Mouse (Mus musculus) liver, embryonic 14.5 days (tissue): ENCODE results near the gene Thumpd3. TPM values are rescaled to one million over a fixed set of nuclear protein-coding genes. Genes with fewer than 3 reads are reported as not detected.

Experiments
- ATAC-seq: fragments of 200-750 bp; cut with Nextera tagmentation; 2 replicates; pipeline ENCODE4 v1.8.0; 2017; ENCODE audit warnings: moderate number of reproducible peaks, mild to moderate bottlenecking, moderate library complexity; ENCODE audit not compliant: insufficient read depth
- DNase-seq, 3 experiments: peaks; one replicate each; pipeline ENCODE4 v3.0.0-alpha.2; 2012 to 2013; ENCODE audit warnings: low read depth in 3 of 3, low spot score in 3 of 3
- H3K27ac ChIP-seq: fragments of 300-500 bp; sonication (generic); 2 replicates; pipeline ENCODE4 v1.5.1; 2014; ENCODE audit warnings: moderate library complexity, mild to moderate bottlenecking, control low read depth, inconsistent platforms
- H3K27me3 ChIP-seq: fragments of 300-500 bp; sonication (generic); 2 replicates; pipeline ENCODE4 v1.6.1; 2014; ENCODE audit warnings: mild to moderate bottlenecking, low read length, moderate library complexity; ENCODE audit not compliant: control insufficient read depth, insufficient read depth
- H3K36me3 ChIP-seq: fragments of 300-500 bp; sonication (generic); replicated peaks from 2 replicates; pipeline ENCODE4 v1.6.1; 2014; ENCODE audit warnings: low read depth; ENCODE audit not compliant: control insufficient read depth, insufficient read depth
- H3K4me1 ChIP-seq, 2 experiments: fragments of 200-500 bp in 1 of 2; fragments of 300-500 bp in 1 of 2; sonication (generic) in 1 of 2; replicated peaks; 2 replicates each; pipeline ENCODE4 v1.6.1; 2012 to 2014; ENCODE audit warnings: antibody characterized with exemption in 1 of 2, inconsistent platforms in 1 of 2, low read length in 1 of 2; ENCODE audit not compliant: control insufficient read depth in 2 of 2, insufficient read depth in 2 of 2
- H3K4me2 ChIP-seq: fragments of 300-500 bp; sonication (generic); 2 replicates; pipeline ENCODE4 v1.6.1; 2014; ENCODE audit warnings: low read depth, mild to moderate bottlenecking, control low read depth, moderate library complexity
- H3K4me3 ChIP-seq, 2 experiments: fragments of 200-500 bp in 1 of 2; fragments of 300-500 bp in 1 of 2; sonication (generic) in 1 of 2; 2 replicates each; pipeline ENCODE4 v1.5.1; 2012 to 2014; ENCODE audit warnings: low read depth in 2 of 2, low read length in 2 of 2, mild to moderate bottlenecking in 2 of 2, control low read depth in 1 of 2, inconsistent platforms in 1 of 2, moderate library complexity in 1 of 2; ENCODE audit not compliant: insufficient read depth in 1 of 2
- H3K9ac ChIP-seq: fragments of 300-500 bp; sonication (generic); replicated peaks from 2 replicates; pipeline ENCODE4 v1.6.1; 2014; ENCODE audit warnings: mild to moderate bottlenecking, control low read depth, moderate library complexity
- H3K9me3 ChIP-seq: fragments of 300-500 bp; sonication (generic); 2 replicates; pipeline ENCODE4 v1.6.1; 2016; ENCODE audit warnings: low read length, mixed read lengths; ENCODE audit not compliant: control insufficient read depth
- CTCF ChIP-seq: IDR thresholded peaks from 2 replicates; pipeline ENCODE4 v1.5.1; 2016; ENCODE audit warnings: antibody characterized with exemption, low read depth, control low read depth
- EP300 ChIP-seq: IDR thresholded peaks from 2 replicates; pipeline ENCODE4 v1.6.1; 2016; ENCODE audit warnings: antibody characterized with exemption, low read depth
- WGBS: fragments of 180-500 bp; shearing (Covaris S2); extraction: QIAGEN DNeasy Blood & Tissue Kit; methylation state at CpG from one replicate; pipeline ENCODE4 v1.1.7; 2014; ENCODE audit not compliant: insufficient replicate concordance; 5-methylcytosine and 5-hydroxymethylcytosine counted together
- polyA plus RNA-seq, 2 experiments: library from polyadenylated mRNA; depleted of rRNA in 1 of 2; stranded (reverse) in 1 of 2; unstranded in 1 of 2; fragments of >200 nt; fragmentation: Nextera tagmentation in 1 of 2; extraction: Ambion mirVana in 1 of 2; gene quantifications; 2 replicates each; pipeline versions ENCODE4 v1.2.1 to v1.2.3; 2012 to 2014

Thumpd3 gene
- polyA plus RNA-seq, 2 experiments, result 19.6 to 35.4 TPM

DNA sequence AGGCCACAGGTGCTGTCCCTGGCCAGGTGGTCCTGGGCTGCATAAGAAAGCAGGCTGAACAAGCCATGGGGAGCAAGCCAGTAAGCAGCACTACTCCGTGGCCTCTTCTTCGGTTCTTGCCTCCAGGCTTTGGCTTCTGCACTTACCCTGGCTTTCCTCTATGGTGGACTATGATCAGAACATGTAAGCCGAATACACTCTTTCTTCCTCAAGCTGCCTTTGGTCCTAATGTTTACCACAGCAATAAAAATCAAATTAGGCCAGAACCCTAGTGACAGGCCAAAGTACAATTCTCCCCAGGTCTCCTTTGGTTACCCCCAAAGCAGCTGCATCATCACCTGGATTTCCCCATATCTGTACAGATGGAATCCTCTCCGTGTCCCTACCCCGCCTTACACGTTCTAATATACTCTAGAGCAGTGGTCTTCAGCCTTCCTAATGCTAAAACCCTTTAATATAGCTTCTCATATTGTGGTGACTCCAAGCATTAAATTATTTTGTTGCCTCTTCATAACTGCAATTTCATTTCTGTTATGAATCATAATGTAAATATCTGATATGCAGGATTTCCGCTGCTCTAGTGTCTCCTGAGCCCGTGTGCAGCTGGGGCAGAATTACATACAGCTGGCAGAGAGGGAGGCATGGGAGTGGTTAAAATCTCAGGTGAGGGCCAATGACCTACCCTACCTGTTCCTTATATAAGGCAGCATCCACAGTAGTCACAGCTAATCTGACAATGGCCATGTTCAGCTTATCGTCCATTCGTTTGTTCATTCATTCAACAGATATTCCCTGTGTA, 42.5 kb upstream of the Thumpd3 start:
- H3K27me3 ChIP-seq, result no peaks in the 10 kb centered on the region
- DNase-seq, result no peak
- no peaks in the 10 kb centered on the region for H3K36me3 ChIP-seq
- H3K4me1 ChIP-seq, result no peaks in the 10 kb centered on the region
- H3K27ac ChIP-seq, result no peak overlapping the region
- no peak for ATAC-seq
- H3K9ac ChIP-seq, result no peak overlapping the region
- H3K4me2 ChIP-seq, result no peak overlapping the region
- no peak overlapping the region for H3K4me3 ChIP-seq
- H3K9me3 ChIP-seq, result no peaks in the 10 kb centered on the region
- TF ChIP-seq CTCF (no peak), EP300 (no peak)
- 76% methylated on average over 10 of the region's 10 CpGs for WGBS

DNA sequence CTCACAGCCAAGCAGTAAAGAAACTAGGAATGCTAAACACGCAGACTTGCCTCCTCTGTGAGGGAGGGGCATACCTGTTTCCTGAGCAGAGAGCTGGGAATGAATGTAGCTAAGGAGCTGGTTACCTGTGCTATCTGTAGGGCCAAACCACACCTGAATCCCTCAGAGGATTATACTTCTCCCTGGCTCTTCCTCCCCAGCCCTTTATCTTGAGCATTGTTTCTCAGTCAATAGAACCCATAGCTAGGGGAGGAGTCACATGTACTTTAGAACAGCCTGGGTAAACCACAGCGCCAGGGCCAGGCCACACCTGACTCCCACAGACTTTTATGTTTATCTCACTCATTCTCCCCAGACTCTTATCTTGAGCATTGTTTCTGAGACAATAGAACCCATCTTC, 39.2 kb upstream of the Thumpd3 start:
- H3K9ac ChIP-seq, result no peak overlapping the region
- no peak overlapping the region for H3K4me3 ChIP-seq
- no peak overlapping the region for H3K4me2 ChIP-seq
- ATAC-seq (no peak), DNase-seq (no peak)
- no peaks in the 10 kb centered on the region for H3K9me3 ChIP-seq
- TF ChIP-seq EP300 (no peak), CTCF (no peak)
- WGBS, result 43% methylated on average over 2 of the region's 2 CpGs
- H3K27me3 ChIP-seq, result no peaks in the 10 kb centered on the region
- H3K4me1 ChIP-seq, result no peaks in the 10 kb centered on the region
- no peak overlapping the region for H3K27ac ChIP-seq
- no peaks in the 10 kb centered on the region for H3K36me3 ChIP-seq

DNA sequence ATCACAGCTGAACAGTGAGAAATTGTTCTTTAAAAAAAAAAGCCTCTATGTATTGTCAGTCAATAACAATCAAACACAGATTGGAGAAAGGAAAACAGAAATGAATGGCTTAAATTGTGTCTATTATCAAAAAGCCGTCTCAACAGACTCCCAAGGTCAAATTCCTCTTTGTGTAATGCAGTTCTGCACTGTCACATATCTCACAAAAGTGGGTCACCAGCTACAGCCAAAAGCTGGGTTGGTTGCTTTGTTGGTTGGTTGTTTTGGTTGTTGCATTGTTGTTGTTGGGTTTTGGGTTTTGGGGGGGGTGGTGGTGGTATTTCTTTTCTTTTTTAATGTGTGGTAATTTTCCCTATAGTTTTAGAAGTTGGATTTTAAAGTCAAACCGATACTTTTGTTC, 34.1 kb upstream of the Thumpd3 start:
- no peaks in the 10 kb centered on the region for H3K27me3 ChIP-seq
- H3K4me2 ChIP-seq, result no peak overlapping the region
- whole genome bisulfite sequencing, result 60% methylated on average over 2 of the region's 2 CpGs
- H3K4me3 ChIP-seq, result no peak overlapping the region
- ATAC-seq (no peak), DNase-seq (no peak)
- no peaks in the 10 kb centered on the region for H3K4me1 ChIP-seq
- H3K9ac ChIP-seq, result no peak overlapping the region
- TF ChIP-seq CTCF (no peak), EP300 (no peak)
- H3K36me3 ChIP-seq, result no peaks in the 10 kb centered on the region
- H3K27ac ChIP-seq, result no peak overlapping the region
- no peaks in the 10 kb centered on the region for H3K9me3 ChIP-seq

DNA sequence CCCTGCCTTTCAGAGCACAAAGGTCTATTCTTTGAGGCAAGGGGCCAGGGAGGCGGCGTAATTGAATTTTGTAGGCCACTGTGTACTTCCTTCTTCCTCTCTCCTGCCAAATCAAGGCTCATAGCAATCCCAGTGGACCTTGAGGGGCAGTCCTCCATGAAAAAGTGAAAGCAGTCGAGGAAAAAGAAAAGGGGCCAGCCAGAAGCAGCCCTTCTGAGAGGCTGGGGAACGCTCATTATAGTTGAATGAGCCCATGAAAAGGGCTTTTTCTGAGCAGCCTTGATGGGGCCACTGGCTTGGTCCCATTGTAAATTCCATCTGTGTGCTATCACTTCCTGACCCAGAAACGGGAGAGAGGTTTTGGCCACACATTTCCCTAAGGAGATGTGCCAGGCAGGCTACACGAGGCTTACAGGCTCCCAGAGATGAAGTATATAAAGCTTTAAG, 33.5 kb upstream of the Thumpd3 start:
- no peak overlapping the region for H3K4me3 ChIP-seq
- H3K36me3 ChIP-seq, result no peaks in the 10 kb centered on the region
- no peak overlapping the region for H3K4me2 ChIP-seq
- DNase-seq, result no peak
- TF ChIP-seq CTCF, result no peak
- TF ChIP-seq EP300, result no peak
- H3K27me3 ChIP-seq, result no peaks in the 10 kb centered on the region
- no peaks in the 10 kb centered on the region for H3K4me1 ChIP-seq
- no peak overlapping the region for H3K9ac ChIP-seq
- H3K9me3 ChIP-seq, result no peaks in the 10 kb centered on the region
- 46% methylated on average over 6 of the region's 6 CpGs for WGBS
- no peak overlapping the region for H3K27ac ChIP-seq
- ATAC-seq, result no peak

DNA sequence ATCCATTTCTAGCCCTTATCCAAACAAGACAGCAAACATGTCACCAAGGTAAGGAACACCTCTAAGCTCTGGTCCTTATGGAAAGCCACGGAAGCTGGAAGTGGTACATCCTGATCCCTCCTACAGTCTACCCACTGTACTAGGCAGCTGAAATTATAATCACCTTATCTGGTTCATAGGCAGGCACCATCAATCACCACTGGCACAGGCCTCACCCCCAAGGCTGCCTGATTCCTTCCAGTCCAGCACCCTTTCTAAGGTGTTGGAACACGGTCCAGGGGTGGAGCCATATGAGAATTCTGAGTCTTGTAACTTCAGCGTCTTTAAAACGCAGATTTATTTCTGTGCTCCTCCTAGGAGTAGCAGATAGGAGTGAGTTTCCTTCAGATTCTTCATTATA, 32.5 kb upstream of the Thumpd3 start:
- H3K27ac ChIP-seq, result no peak overlapping the region
- H3K27me3 ChIP-seq, result no peaks in the 10 kb centered on the region
- no peaks in the 10 kb centered on the region for H3K4me1 ChIP-seq
- no peak for TF ChIP-seq CTCF
- TF ChIP-seq EP300, result no peak
- no peak overlapping the region for H3K9ac ChIP-seq
- no peak for DNase-seq
- no peak overlapping the region for H3K4me3 ChIP-seq
- H3K4me2 ChIP-seq, result no peak overlapping the region
- 71% methylated on average over 4 of the region's 4 CpGs for WGBS
- no peaks in the 10 kb centered on the region for H3K36me3 ChIP-seq
- H3K9me3 ChIP-seq, result no peaks in the 10 kb centered on the region
- ATAC-seq, result no peak
